Mouse (Mus musculus): Measurements from ENCODE around the gene Cfl1. TPM values are rescaled to one million over a fixed set of nuclear protein-coding genes. Genes with fewer than 3 reads are reported as not detected.

Cfl1 gene
- 3,114 and 3,144 TPM in 2 replicates for polyA plus RNA-seq (2014; fragmentation: Nextera tagmentation; extraction: Ambion mirVana)

GRCm38 (mm10) chr19:5490313-5490897 lies at the start of gene Cfl1:
Gene Cfl1 (plus strand): TSS chr19:5490455.
- H3K9me3 ChIP-seq (ENCODE audit: control insufficient read depth, low read length): no peaks in the 10 kb centered on the region
- H3K4me2 ChIP-seq (replicated peaks; ENCODE audit: low read depth, low read length): peak within 1 kb of the TSS; percentile 81
- peaks cover 37% of the 10 kb centered on the region for H3K36me3 ChIP-seq (ENCODE audit: control insufficient read depth, insufficient read depth, low read length)
- H3K4me1 ChIP-seq (ENCODE audit: control insufficient read depth, insufficient read depth, low read length): peaks cover 21% of the 10 kb centered on the region; the same call in 1 of the 2 replicates
- peak within 1 kb of the TSS; percentile 97 for H3K4me3 ChIP-seq (ENCODE audit: low read length)
- peak within 1 kb of the TSS; percentile 98 for H3K27ac ChIP-seq (ENCODE audit: low read depth, low read length)
- ATAC-seq (ENCODE audit: low FRiP score, low TSS enrichment): peak; percentile 60
- no peaks in the 10 kb centered on the region for H3K27me3 ChIP-seq (ENCODE audit: control insufficient read depth, insufficient read depth, low read length)
- WGBS: under 1% methylated on average over 60 of the region's 62 CpGs
- peak within 1 kb of the TSS; percentile 96 for H3K9ac ChIP-seq (ENCODE audit: low read depth, low read length)

- Histone ChIP-seq H3K4me1 (ENCODE audit: control insufficient read depth, insufficient read depth, low read length) (no peaks in the 10 kb centered on the region; the same call in 1 of the 2 replicates), H3K27me3 (ENCODE audit: control insufficient read depth, insufficient read depth, low read length) (peaks cover 27% of the 10 kb centered on the region), H3K27ac (ENCODE audit: low read depth, low read length) (no peak overlapping the region), H3K9ac (ENCODE audit: low read depth, low read length) (no peak overlapping the region), H3K9me3 (ENCODE audit: control insufficient read depth, low read length) (no peaks in the 10 kb centered on the region; the same call in 1 of the 2 replicates), H3K4me3 (ENCODE audit: low read length) (no peak overlapping the region), H3K36me3 (ENCODE audit: control insufficient read depth, insufficient read depth, low read length) (no peaks in the 10 kb centered on the region), H3K4me2 (replicated peaks; ENCODE audit: low read depth, low read length) (no peak overlapping the region)
- 63% methylated on average over 9 of the region's 9 CpGs for WGBS
- no peak for ATAC-seq (ENCODE audit: low FRiP score, low TSS enrichment)
These were observed 45.8 kb upstream of the Cfl1 start for GRCm38 (mm10) chr19:5444371-5444908.

- ATAC-seq (ENCODE audit: low FRiP score, low TSS enrichment): no peak
- H3K27me3 ChIP-seq (ENCODE audit: control insufficient read depth, insufficient read depth, low read length): peaks cover 30% of the 10 kb centered on the region
- no peaks in the 10 kb centered on the region for H3K36me3 ChIP-seq (ENCODE audit: control insufficient read depth, insufficient read depth, low read length)
- no peak overlapping the region for H3K4me2 ChIP-seq (replicated peaks; ENCODE audit: low read depth, low read length)
- 31% methylated on average over 7 of the region's 7 CpGs for WGBS
- no peaks in the 10 kb centered on the region; the same call in 1 of the 2 replicates for H3K9me3 ChIP-seq (ENCODE audit: control insufficient read depth, low read length)
- no peak overlapping the region for H3K9ac ChIP-seq (ENCODE audit: low read depth, low read length)
- no peak overlapping the region for H3K27ac ChIP-seq (ENCODE audit: low read depth, low read length)
- H3K4me1 ChIP-seq (ENCODE audit: control insufficient read depth, insufficient read depth, low read length): no peaks in the 10 kb centered on the region; the same call in 1 of the 2 replicates
- no peak overlapping the region for H3K4me3 ChIP-seq (ENCODE audit: low read length)
These were observed 45.3 kb upstream of the Cfl1 start for GRCm38 (mm10) chr19:5444954-5445353.

GRCm38 (mm10) chr19:5445747-5446146 lies 44.5 kb upstream of the Cfl1 start:
- ATAC-seq (ENCODE audit: low FRiP score, low TSS enrichment): no peak
- Histone ChIP-seq H3K4me3 (ENCODE audit: low read length) (no peak overlapping the region), H3K27me3 (ENCODE audit: control insufficient read depth, insufficient read depth, low read length) (peaks cover 30% of the 10 kb centered on the region), H3K27ac (ENCODE audit: low read depth, low read length) (no peak overlapping the region), H3K9ac (ENCODE audit: low read depth, low read length) (no peak overlapping the region), H3K4me1 (ENCODE audit: control insufficient read depth, insufficient read depth, low read length) (no peaks in the 10 kb centered on the region; the same call in 1 of the 2 replicates), H3K36me3 (ENCODE audit: control insufficient read depth, insufficient read depth, low read length) (no peaks in the 10 kb centered on the region), H3K9me3 (ENCODE audit: control insufficient read depth, low read length) (no peaks in the 10 kb centered on the region), H3K4me2 (replicated peaks; ENCODE audit: low read depth, low read length) (no peak overlapping the region)
- WGBS: 83% methylated on average over 5 of the region's 5 CpGs

- under 1% methylated on average over 70 of the region's 70 CpGs for WGBS
- Histone ChIP-seq H3K27ac (ENCODE audit: low read depth, low read length) (no peak within 1 kb of the TSS), H3K36me3 (ENCODE audit: control insufficient read depth, insufficient read depth, low read length) (no peaks in the 10 kb centered on the region), H3K9me3 (ENCODE audit: control insufficient read depth, low read length) (no peaks in the 10 kb centered on the region), H3K4me1 (ENCODE audit: control insufficient read depth, insufficient read depth, low read length) (no peaks in the 10 kb centered on the region; the same call in 1 of the 2 replicates), H3K4me3 (ENCODE audit: low read length) (peak within 1 kb of the TSS; percentile 52), H3K27me3 (ENCODE audit: control insufficient read depth, insufficient read depth, low read length) (peaks cover 30% of the 10 kb centered on the region), H3K9ac (ENCODE audit: low read depth, low read length) (peak within 1 kb of the TSS; percentile 5; the same call in 1 of the 2 replicates), H3K4me2 (replicated peaks; ENCODE audit: low read depth, low read length) (peak within 1 kb of the TSS; percentile 90)
- ATAC-seq (ENCODE audit: low FRiP score, low TSS enrichment): peak; percentile 53; the same call in 1 of the 2 replicates
These were observed 42.5 kb upstream of the Cfl1 start, which contains the start of gene Fosl1 for GRCm38 (mm10) chr19:5447515-5448353. Gene Fosl1 (plus strand): TSS chr19:5447547.

GRCm38 (mm10) chr19:5448354-5449150 lies 41.7 kb upstream of the Cfl1 start:
- no peaks in the 10 kb centered on the region for H3K36me3 ChIP-seq (ENCODE audit: control insufficient read depth, insufficient read depth, low read length)
- no peaks in the 10 kb centered on the region for H3K9me3 ChIP-seq (ENCODE audit: control insufficient read depth, low read length)
- no peaks in the 10 kb centered on the region; the same call in 1 of the 2 replicates for H3K4me1 ChIP-seq (ENCODE audit: control insufficient read depth, insufficient read depth, low read length)
- H3K4me3 ChIP-seq (ENCODE audit: low read length): peak overlapping the region; percentile 52
- peaks cover 30% of the 10 kb centered on the region for H3K27me3 ChIP-seq (ENCODE audit: control insufficient read depth, insufficient read depth, low read length)
- peak overlapping the region; percentile 90 for H3K4me2 ChIP-seq (replicated peaks; ENCODE audit: low read depth, low read length)
- no peak; the same call in 1 of the 2 replicates for ATAC-seq (ENCODE audit: low FRiP score, low TSS enrichment)
- 6% methylated on average over 36 of the region's 36 CpGs for WGBS
- H3K27ac ChIP-seq (ENCODE audit: low read depth, low read length): no peak overlapping the region
- H3K9ac ChIP-seq (ENCODE audit: low read depth, low read length): no peak overlapping the region

GRCm38 (mm10) chr19:5449673-5450072 lies 40.6 kb upstream of the Cfl1 start:
- whole genome bisulfite sequencing: 90% methylated on average over 3 of the region's 3 CpGs
- H3K9ac ChIP-seq (ENCODE audit: low read depth, low read length): no peak overlapping the region
- peaks cover 7% of the 10 kb centered on the region; the same call in 1 of the 2 replicates for H3K4me1 ChIP-seq (ENCODE audit: control insufficient read depth, insufficient read depth, low read length)
- ATAC-seq (ENCODE audit: low FRiP score, low TSS enrichment): no peak
- H3K9me3 ChIP-seq (ENCODE audit: control insufficient read depth, low read length): no peaks in the 10 kb centered on the region
- peaks cover 30% of the 10 kb centered on the region for H3K27me3 ChIP-seq (ENCODE audit: control insufficient read depth, insufficient read depth, low read length)
- H3K4me2 ChIP-seq (replicated peaks; ENCODE audit: low read depth, low read length): no peak overlapping the region
- no peak overlapping the region for H3K27ac ChIP-seq (ENCODE audit: low read depth, low read length)
- H3K4me3 ChIP-seq (ENCODE audit: low read length): no peak overlapping the region
- H3K36me3 ChIP-seq (ENCODE audit: control insufficient read depth, insufficient read depth, low read length): peaks cover 10% of the 10 kb centered on the region

GRCm38 (mm10) chr19:5451766-5452165 lies 38.5 kb upstream of the Cfl1 start:
- no peak overlapping the region for H3K9ac ChIP-seq (ENCODE audit: low read depth, low read length)
- H3K4me2 ChIP-seq (replicated peaks; ENCODE audit: low read depth, low read length): no peak overlapping the region
- peaks cover 10% of the 10 kb centered on the region for H3K36me3 ChIP-seq (ENCODE audit: control insufficient read depth, insufficient read depth, low read length)
- H3K27me3 ChIP-seq (ENCODE audit: control insufficient read depth, insufficient read depth, low read length): peaks cover 27% of the 10 kb centered on the region
- H3K4me3 ChIP-seq (ENCODE audit: low read length): no peak overlapping the region
- H3K27ac ChIP-seq (ENCODE audit: low read depth, low read length): no peak overlapping the region
- no peak for ATAC-seq (ENCODE audit: low FRiP score, low TSS enrichment)
- WGBS: 78% methylated on average over 6 of the region's 6 CpGs
- peaks cover 27% of the 10 kb centered on the region; the same call in 1 of the 2 replicates for H3K4me1 ChIP-seq (ENCODE audit: control insufficient read depth, insufficient read depth, low read length)
- H3K9me3 ChIP-seq (ENCODE audit: control insufficient read depth, low read length): no peaks in the 10 kb centered on the region
